Mouse (Mus musculus): ENCODE results near the gene Pde4b. TPM values are rescaled to one million over a fixed set of nuclear protein-coding genes. Genes with fewer than 3 reads are reported as not detected.

The Pde4b gene
- polyA plus RNA-seq, 1 experiment from 2014 or later = 15.6 TPM

GRCm38 (mm10) chr4:102209773-102210172, 122.4 kb downstream of the Pde4b start:
- H3K27me3 ChIP-seq (replicated peaks) = no peaks in the 10 kb centered on the region
- H3K36me3 ChIP-seq = no peaks in the 10 kb centered on the region
- no peak overlapping the region for H3K9ac ChIP-seq
- H3K9me3 ChIP-seq = no peaks in the 10 kb centered on the region
- no peak for ATAC-seq (ENCODE audit: low FRiP score, low read depth)
- WGBS = 94% methylated on average over 2 of the region's 2 CpGs
- no peaks in the 10 kb centered on the region for H3K4me1 ChIP-seq
- no peak overlapping the region for H3K4me2 ChIP-seq (replicated peaks)
- H3K4me3 ChIP-seq = no peak overlapping the region
- H3K27ac ChIP-seq = no peak overlapping the region

DNA sequence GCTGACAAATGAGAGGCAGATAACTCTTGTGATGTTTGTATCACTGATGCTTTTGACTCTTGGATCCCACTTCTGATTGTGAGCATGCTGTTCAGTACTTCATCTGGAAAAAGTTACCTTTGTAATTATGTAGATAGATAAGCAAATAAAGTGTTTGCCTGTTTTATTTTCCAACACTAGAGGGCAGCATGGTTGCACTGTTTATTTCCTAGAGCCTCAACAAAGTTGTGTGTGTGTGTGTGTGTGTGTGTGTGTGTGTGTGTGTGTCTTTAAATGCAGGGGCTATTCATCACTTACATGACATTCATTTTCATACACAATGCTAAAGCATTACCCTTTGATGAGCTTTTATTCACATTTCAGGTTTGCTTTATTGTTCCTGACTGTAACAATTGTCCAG, 139.4 kb downstream of the Pde4b start:
- Histone ChIP-seq H3K9me3 (no peaks in the 10 kb centered on the region), H3K27me3 (replicated peaks) (no peaks in the 10 kb centered on the region), H3K4me3 (no peak overlapping the region), H3K4me1 (no peaks in the 10 kb centered on the region), H3K4me2 (replicated peaks) (no peak overlapping the region), H3K9ac (no peak overlapping the region), H3K27ac (no peak overlapping the region), H3K36me3 (no peaks in the 10 kb centered on the region)
- ATAC-seq (ENCODE audit: low FRiP score, low read depth) = no peak

DNA sequence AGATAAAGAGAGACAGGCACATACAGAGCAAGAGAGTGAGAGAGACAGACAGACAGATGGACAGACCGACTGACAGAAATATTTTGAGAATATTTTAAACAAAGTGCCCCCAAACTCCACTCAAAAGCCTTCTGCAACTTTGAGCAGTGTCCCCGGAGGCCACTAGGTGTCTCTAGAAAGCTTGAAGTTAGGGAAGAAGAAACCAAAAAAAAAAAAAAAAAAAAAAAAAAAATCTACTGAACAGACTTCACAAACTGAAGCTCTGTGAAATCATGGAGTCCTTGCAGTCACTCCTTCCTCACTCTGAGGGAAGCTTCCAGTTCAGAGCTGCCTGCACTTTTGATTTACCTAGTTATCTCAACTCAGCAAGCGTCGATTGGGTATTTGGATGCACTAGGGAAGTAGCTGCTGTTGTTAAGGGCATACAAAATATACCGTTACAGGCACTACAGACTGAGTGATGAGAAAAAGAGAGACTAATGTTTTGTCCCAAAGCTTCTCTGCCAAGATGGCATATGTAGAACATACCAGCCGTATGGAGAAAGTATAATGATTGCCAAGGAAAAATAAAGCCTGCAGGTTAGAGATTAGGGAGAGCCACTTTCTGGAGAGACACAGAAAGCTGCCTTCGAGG, 141.7 kb downstream of the Pde4b start:
- no peak for ATAC-seq (ENCODE audit: low FRiP score, low read depth)
- Histone ChIP-seq H3K27me3 (replicated peaks) (no peaks in the 10 kb centered on the region), H3K36me3 (no peaks in the 10 kb centered on the region), H3K27ac (no peak overlapping the region), H3K9me3 (no peaks in the 10 kb centered on the region), H3K4me1 (no peaks in the 10 kb centered on the region), H3K4me3 (no peak overlapping the region), H3K9ac (no peak overlapping the region), H3K4me2 (replicated peaks) (no peak overlapping the region)
- WGBS = 63% methylated on average over 7 of the region's 7 CpGs

GRCm38 (mm10) chr4:102230898-102231297, 143.6 kb downstream of the Pde4b start:
- Histone ChIP-seq H3K4me1 (0 out of 2 replicates have a peak, but pooled peaks cover 3% of the 10 kb centered on the region), H3K4me3 (no peak overlapping the region), H3K4me2 (replicated peaks) (no peak overlapping the region), H3K9me3 (no peaks in the 10 kb centered on the region), H3K27me3 (replicated peaks) (no peaks in the 10 kb centered on the region), H3K9ac (no peak overlapping the region), H3K36me3 (no peaks in the 10 kb centered on the region), H3K27ac (no peak overlapping the region)
- no peak for ATAC-seq (ENCODE audit: low FRiP score, low read depth)
- WGBS = 88% methylated on average over 1 of the region's 1 CpGs

DNA sequence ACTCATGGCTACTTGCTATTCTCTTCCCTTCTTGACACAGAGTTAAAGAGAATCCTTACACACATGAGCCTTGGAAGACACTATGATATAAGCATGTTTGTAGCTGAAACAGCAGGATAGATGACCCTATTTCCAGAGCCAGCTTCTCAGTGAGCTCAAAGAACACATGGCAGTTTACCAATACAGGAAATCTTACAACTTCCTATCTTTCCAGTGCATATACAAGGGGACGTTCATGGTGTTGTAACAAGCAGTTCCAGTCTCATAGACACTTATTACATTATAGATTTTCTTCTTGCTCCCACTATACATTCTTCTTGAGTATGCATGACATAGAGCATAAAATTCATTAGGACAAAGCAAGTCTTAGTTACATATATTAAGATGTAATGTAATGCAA, 146.3 kb downstream of the Pde4b start:
- H3K36me3 ChIP-seq = no peaks in the 10 kb centered on the region
- ATAC-seq (ENCODE audit: low FRiP score, low read depth) = no peak
- 74% methylated on average over 1 of the region's 1 CpGs for WGBS
- H3K27me3 ChIP-seq (replicated peaks) = no peaks in the 10 kb centered on the region
- H3K4me1 ChIP-seq = 0 out of 2 replicates have a peak, but pooled peaks cover 3% of the 10 kb centered on the region
- no peaks in the 10 kb centered on the region for H3K9me3 ChIP-seq
- no peak overlapping the region for H3K27ac ChIP-seq
- H3K4me3 ChIP-seq = no peak overlapping the region
- H3K9ac ChIP-seq = no peak overlapping the region
- no peak overlapping the region for H3K4me2 ChIP-seq (replicated peaks)

GRCm38 (mm10) chr4:102235151-102235550, 147.8 kb downstream of the Pde4b start:
- 43% methylated on average over 2 of the region's 2 CpGs for WGBS
- peaks cover 6% of the 10 kb centered on the region; the same call in 1 of the 2 replicates for H3K4me1 ChIP-seq
- no peak overlapping the region for H3K4me2 ChIP-seq (replicated peaks)
- no peak overlapping the region for H3K4me3 ChIP-seq
- no peaks in the 10 kb centered on the region for H3K9me3 ChIP-seq
- ATAC-seq (ENCODE audit: low FRiP score, low read depth) = no peak
- H3K9ac ChIP-seq = no peak overlapping the region
- H3K27ac ChIP-seq = no peak overlapping the region
- no peaks in the 10 kb centered on the region for H3K27me3 ChIP-seq (replicated peaks)
- H3K36me3 ChIP-seq = no peaks in the 10 kb centered on the region

- no peak overlapping the region for H3K27ac ChIP-seq
- H3K27me3 ChIP-seq (replicated peaks) = no peaks in the 10 kb centered on the region
- H3K9me3 ChIP-seq = no peaks in the 10 kb centered on the region
- H3K4me3 ChIP-seq = no peak overlapping the region
- no peak overlapping the region for H3K9ac ChIP-seq
- peaks cover 7% of the 10 kb centered on the region; the same call in 1 of the 2 replicates for H3K4me1 ChIP-seq
- WGBS = 46% methylated on average over 2 of the region's 2 CpGs
- no peak for ATAC-seq (ENCODE audit: low FRiP score, low read depth)
- no peak overlapping the region for H3K4me2 ChIP-seq (replicated peaks)
- no peaks in the 10 kb centered on the region for H3K36me3 ChIP-seq
These were observed 151.8 kb downstream of the Pde4b start for GRCm38 (mm10) chr4:102239102-102239501.

- 43% methylated on average over 12 of the region's 12 CpGs for WGBS
These were observed 152.5 kb downstream of the Pde4b start for GRCm38 (mm10) chr4:102239657-102240390.

DNA sequence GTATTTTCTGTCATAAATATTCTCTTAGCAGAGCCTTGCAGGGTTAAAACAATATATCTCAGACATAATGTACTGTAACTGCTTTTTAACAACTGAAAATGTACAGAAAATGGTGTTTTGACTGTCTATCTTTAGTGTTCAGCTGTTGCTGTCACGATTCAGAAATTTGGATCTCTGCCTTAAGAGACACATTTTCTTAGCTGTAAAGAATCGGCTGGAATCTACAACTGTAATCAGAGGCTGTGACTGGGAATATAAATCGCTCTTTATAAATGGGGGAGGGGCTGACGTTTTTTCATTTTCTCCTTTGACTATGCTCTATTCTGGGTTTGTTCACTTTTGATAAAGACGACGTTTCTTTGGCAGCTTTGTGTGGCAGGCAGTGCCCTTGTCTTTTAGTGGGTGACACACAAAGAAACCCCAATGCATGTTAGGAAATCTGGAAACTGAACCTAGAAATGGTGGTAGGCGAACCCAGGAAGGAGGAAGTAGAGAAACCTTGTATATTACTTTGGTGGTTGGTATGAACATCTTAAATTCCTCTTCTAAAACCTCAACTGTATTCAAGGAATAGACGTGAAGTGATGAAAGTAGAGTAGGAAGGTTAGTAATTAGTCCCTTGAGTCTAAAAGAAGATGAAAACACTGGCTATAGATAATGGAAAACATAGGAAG, 153.5 kb downstream of the Pde4b start:
- Histone ChIP-seq H3K4me3 (no peak overlapping the region), H3K27me3 (replicated peaks) (no peaks in the 10 kb centered on the region), H3K36me3 (no peaks in the 10 kb centered on the region), H3K27ac (no peak overlapping the region), H3K4me2 (replicated peaks) (no peak overlapping the region), H3K9me3 (no peaks in the 10 kb centered on the region), H3K4me1 (peaks cover 4% of the 10 kb centered on the region; the same call in 1 of the 2 replicates), H3K9ac (no peak overlapping the region)
- no peak for ATAC-seq (ENCODE audit: low FRiP score, low read depth)
- 71% methylated on average over 8 of the region's 8 CpGs for WGBS

More at GRCm38 (mm10) chr4:102239657-102240390, 152.5 kb downstream of the Pde4b start:
- no peak overlapping the region for H3K4me2 ChIP-seq (replicated peaks)
- peaks cover 7% of the 10 kb centered on the region; the same call in 1 of the 2 replicates for H3K4me1 ChIP-seq
- no peak overlapping the region for H3K27ac ChIP-seq
- no peak overlapping the region for H3K4me3 ChIP-seq
- peak; percentile 91 for ATAC-seq (ENCODE audit: low FRiP score, low read depth)
- H3K9me3 ChIP-seq = no peaks in the 10 kb centered on the region
- no peaks in the 10 kb centered on the region for H3K27me3 ChIP-seq (replicated peaks)
- H3K36me3 ChIP-seq = no peaks in the 10 kb centered on the region
- no peak overlapping the region for H3K9ac ChIP-seq

DNA sequence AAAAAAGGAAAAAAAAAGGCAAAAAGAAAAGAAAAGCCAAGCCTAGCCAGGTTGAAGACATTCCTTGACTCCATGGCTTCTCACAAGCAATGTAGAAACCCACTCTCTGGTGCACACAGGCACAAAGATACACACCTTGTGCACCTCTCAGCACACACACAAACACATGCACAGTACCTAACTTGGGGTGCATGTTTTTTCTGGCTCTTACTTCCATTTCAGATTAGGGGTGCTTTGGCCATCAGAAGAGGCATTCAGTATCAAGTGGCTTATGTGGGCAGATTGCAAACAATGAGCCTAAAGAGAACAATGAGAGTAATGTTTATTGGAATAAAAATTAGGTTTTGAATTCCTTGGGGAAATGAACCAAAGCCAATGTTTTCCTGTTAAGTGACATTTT, 166.7 kb downstream of the Pde4b start:
- H3K9me3 ChIP-seq = no peaks in the 10 kb centered on the region
- 0 out of 2 replicates have a peak, but pooled peaks have one; percentile 31 for ATAC-seq (ENCODE audit: low FRiP score, low read depth)
- peak overlapping the region; percentile 57; the same call in 1 of the 2 replicates for H3K9ac ChIP-seq
- H3K27ac ChIP-seq = no peak overlapping the region
- H3K27me3 ChIP-seq (replicated peaks) = no peaks in the 10 kb centered on the region
- no peak overlapping the region for H3K4me3 ChIP-seq
- H3K36me3 ChIP-seq = no peaks in the 10 kb centered on the region
- peak overlapping the region; percentile 74 for H3K4me2 ChIP-seq (replicated peaks)
- 0 out of 2 replicates have a peak, but pooled peaks cover 3% of the 10 kb centered on the region for H3K4me1 ChIP-seq

- Histone ChIP-seq H3K9ac (peak overlapping the region; percentile 57), H3K4me3 (peak overlapping the region; percentile 36), H3K27ac (0 out of 2 replicates have a peak overlapping the region, but pooled peaks have one; percentile 33), H3K4me1 (0 out of 2 replicates have a peak, but pooled peaks cover 3% of the 10 kb centered on the region), H3K4me2 (replicated peaks) (peak overlapping the region; percentile 74), H3K9me3 (no peaks in the 10 kb centered on the region), H3K27me3 (replicated peaks) (no peaks in the 10 kb centered on the region), H3K36me3 (no peaks in the 10 kb centered on the region)
- ATAC-seq (ENCODE audit: low FRiP score, low read depth) = peak; percentile 82
- WGBS = 5% methylated on average over 15 of the region's 15 CpGs
These were observed 167.3 kb downstream of the Pde4b start for GRCm38 (mm10) chr4:102254466-102255294.
